Mouse (Mus musculus): Measurements from ENCODE around the gene Sept1.

DNA sequence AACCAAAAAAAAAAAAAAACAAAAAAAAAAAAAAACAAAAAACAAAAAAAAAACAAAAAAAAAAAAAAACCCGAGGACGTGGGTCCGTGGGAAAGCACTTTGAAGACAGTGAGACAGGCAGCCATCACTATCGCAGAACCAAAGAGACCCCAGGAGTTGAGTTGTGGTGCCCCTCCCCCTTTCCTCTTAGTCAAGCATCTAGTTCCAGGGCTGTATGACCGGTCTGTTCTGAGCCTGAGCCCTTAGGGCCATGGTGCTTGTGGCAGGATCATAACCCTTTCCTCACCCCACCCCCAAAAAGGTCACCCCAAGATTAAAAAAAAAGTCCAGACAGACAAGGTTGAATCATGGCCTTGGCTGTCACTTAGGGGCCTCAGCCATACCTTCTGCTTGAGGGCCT is 16.6 kb downstream of the Sept1 start:
- TF ChIP-seq MAFK (IDR thresholded peaks at IDR 0.05; ENCODE audit: insufficient read depth, low read depth, low read length) (no peak), CHD2 (IDR thresholded peaks at IDR 0.05; ENCODE audit: low read depth, low read length) (no peak), HCFC1 (IDR thresholded peaks at IDR 0.05; ENCODE audit: borderline replicate concordance, insufficient read depth, low read length) (no peak)
